ENCODE assay signal across 32 mouse cellular contexts in genomic region chr17:16821716-16822115, GRCm38 (mm10).
"Had no signal": no experiment of that assay in that cellular context is flagged by ENCODE, and none has a peak within 500 bp of the region (broad histone marks: within the 10 kb centered on the region; RNA-seq: fewer than 3 reads in every experiment).

No protein-coding gene starts in this region.

- H3K4me1 ChIP-seq: limb, embryonic 10.5 days; limb, embryonic 12.5 days; limb, embryonic 13.5 days; limb, embryonic 15.5 days; liver, embryonic 12.5 days; liver, embryonic 13.5 days; liver, embryonic 15.5 days; lung, embryonic 15.5 days; megakaryocyte, embryonic 14.5 days; midbrain, embryonic 10.5 days; midbrain, embryonic 12.5 days; midbrain, embryonic 13.5 days; midbrain, embryonic 15.5 days; neural tube, embryonic 12.5 days had no signal

- H3K9ac ChIP-seq: limb, embryonic 12.5 days; limb, embryonic 13.5 days; limb, embryonic 15.5 days; liver, embryonic 12.5 days; liver, embryonic 13.5 days; liver, embryonic 14.5 days; liver, embryonic 15.5 days; liver, postnatal 0 days; lung, embryonic 14.5 days; lung, embryonic 15.5 days; midbrain, embryonic 12.5 days; midbrain, embryonic 13.5 days; midbrain, embryonic 15.5 days; neural tube, embryonic 12.5 days had no signal

- ATAC-seq: liver, embryonic 12.5 days; liver, postnatal 0 days; lung, postnatal 0 days; midbrain, embryonic 13.5 days; midbrain, embryonic 15.5 days; midbrain, embryonic 16.5 days had no signal

- DNase-seq: left cerebral cortex, postnatal 4 days; liver; liver, embryonic 13.5 days; liver, postnatal 0 days; lung, adult 18-20 months; lung, adult 2 months; lung, embryonic 14.5 days; lung, postnatal 10 days; lung, postnatal 14 days; lung, postnatal 36 days; lung, postnatal 4 days; midbrain, embryonic 14.5 days had no signal

- H3K27me3 ChIP-seq: limb, embryonic 12.5 days; limb, embryonic 13.5 days; limb, embryonic 15.5 days; liver, embryonic 12.5 days; liver, embryonic 13.5 days; liver, embryonic 15.5 days; lung, embryonic 15.5 days; megakaryocyte, embryonic 14.5 days; midbrain, embryonic 12.5 days; midbrain, embryonic 13.5 days; midbrain, embryonic 15.5 days; neural tube, embryonic 12.5 days had no signal

- H3K4me3 ChIP-seq: limb, embryonic 10.5 days; limb, embryonic 12.5 days; limb, embryonic 13.5 days; limb, embryonic 15.5 days; liver, embryonic 12.5 days; liver, embryonic 13.5 days; liver, embryonic 15.5 days; lung, embryonic 15.5 days; megakaryocyte, embryonic 14.5 days; midbrain, embryonic 10.5 days; midbrain, embryonic 12.5 days; midbrain, embryonic 13.5 days; midbrain, embryonic 15.5 days; myocyte; neural tube, embryonic 12.5 days had no signal

- H3K4me2 ChIP-seq: limb, embryonic 12.5 days; limb, embryonic 13.5 days; limb, embryonic 15.5 days; liver, embryonic 11.5 days; liver, embryonic 12.5 days; liver, embryonic 13.5 days; liver, embryonic 15.5 days; lung, embryonic 14.5 days; lung, embryonic 15.5 days; midbrain, embryonic 11.5 days; midbrain, embryonic 12.5 days; midbrain, embryonic 13.5 days; midbrain, embryonic 15.5 days; neural tube, embryonic 12.5 days had no signal

- H3K27ac ChIP-seq: limb, embryonic 10.5 days; limb, embryonic 12.5 days; limb, embryonic 13.5 days; limb, embryonic 15.5 days; liver, embryonic 12.5 days; liver, embryonic 13.5 days; liver, embryonic 14.5 days; liver, embryonic 15.5 days; lung, embryonic 15.5 days; macrophage; midbrain, embryonic 10.5 days; midbrain, embryonic 12.5 days; midbrain, embryonic 13.5 days; midbrain, embryonic 15.5 days; neural tube, embryonic 12.5 days had no signal

- H3K9me3 ChIP-seq: limb, embryonic 10.5 days; limb, embryonic 12.5 days; limb, embryonic 13.5 days; limb, embryonic 15.5 days; liver, embryonic 12.5 days; liver, embryonic 13.5 days; liver, embryonic 15.5 days; lung, embryonic 15.5 days; midbrain, embryonic 10.5 days; midbrain, embryonic 12.5 days; midbrain, embryonic 13.5 days; midbrain, embryonic 15.5 days; neural tube, embryonic 12.5 days had no signal

- H3K36me3 ChIP-seq: limb, embryonic 10.5 days; limb, embryonic 12.5 days; limb, embryonic 13.5 days; limb, embryonic 15.5 days; liver, embryonic 12.5 days; liver, embryonic 13.5 days; liver, embryonic 15.5 days; lung, embryonic 15.5 days; midbrain, embryonic 10.5 days; midbrain, embryonic 12.5 days; midbrain, embryonic 13.5 days; midbrain, embryonic 15.5 days; neural tube, embryonic 12.5 days had no signal
